Mouse (Mus musculus): ENCODE data around the gene Dusp3. TPM values are rescaled to one million over a fixed set of nuclear protein-coding genes. Genes with fewer than 3 reads are reported as not detected.

The Dusp3 gene
- polyA plus RNA-seq, 1 experiment, result 32.0 TPM

DNA sequence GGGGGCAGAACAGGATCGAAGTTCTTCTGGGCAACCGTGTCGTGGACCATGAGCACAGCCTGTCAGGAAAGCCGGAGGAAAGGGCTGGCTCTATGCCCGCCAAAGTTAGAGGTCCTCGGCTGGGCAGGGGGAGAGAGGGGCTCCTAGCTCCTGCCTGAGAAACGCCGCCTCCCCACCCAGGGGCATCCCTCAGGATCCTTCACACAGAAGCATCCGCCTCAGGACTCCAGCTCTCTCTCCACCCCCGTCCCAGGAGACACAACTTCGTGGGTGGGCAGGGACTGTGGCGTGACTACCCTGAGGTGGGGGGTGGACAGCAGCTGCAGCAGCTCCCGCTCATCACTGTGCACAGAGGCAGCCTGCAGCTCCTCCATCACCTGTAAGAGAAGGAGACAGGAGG, 36.6 kb upstream of the Dusp3 start:
- no peak for TF ChIP-seq USF1 (IDR thresholded peaks at IDR 0.05; ENCODE audit: low read depth)
- TF ChIP-seq MYOD1 (IDR thresholded peaks at IDR 0.05; ENCODE audit: control insufficient read depth, insufficient read length, low read depth), result peak; percentile 15
- H3K79me2 ChIP-seq (ENCODE audit: control insufficient read depth, insufficient read depth), result no peaks in the 10 kb centered on the region
- H3K4me3 ChIP-seq (ENCODE audit: insufficient read depth, poor library complexity, severe bottlenecking), result no peak overlapping the region
- H3ac ChIP-seq (ENCODE audit: control insufficient read depth, insufficient read length, low read depth), result no peak overlapping the region
- H3K27me3 ChIP-seq (ENCODE audit: control insufficient read depth, insufficient read depth, insufficient read length), result peaks cover 26% of the 10 kb centered on the region
- no peaks in the 10 kb centered on the region for H3K36me3 ChIP-seq (ENCODE audit: control insufficient read depth, insufficient read depth)
- no peaks in the 10 kb centered on the region for H3K79me3 ChIP-seq (ENCODE audit: low read depth)

DNA sequence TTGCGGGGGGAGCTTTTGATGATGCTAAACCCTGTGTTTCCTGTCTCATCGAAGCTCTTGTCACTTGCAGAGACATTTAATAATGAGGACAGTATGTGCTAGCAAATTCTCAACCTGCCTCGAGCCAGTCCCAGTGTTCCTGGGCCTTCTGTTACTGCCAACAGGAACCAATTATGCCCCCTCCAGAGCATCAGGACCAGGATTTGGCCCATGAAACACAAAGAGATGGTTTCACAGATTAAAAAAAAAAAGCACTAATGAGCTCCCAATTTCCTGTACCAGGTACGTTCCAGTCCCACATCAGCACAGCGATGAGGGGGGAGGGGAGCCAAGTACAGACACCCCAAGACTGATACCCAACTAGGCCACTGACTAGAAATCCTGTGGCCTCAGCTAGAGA, 34.4 kb upstream of the Dusp3 start:
- peaks cover 35% of the 10 kb centered on the region for H3K27me3 ChIP-seq (ENCODE audit: control insufficient read depth, insufficient read depth, insufficient read length)
- no peak overlapping the region for H3ac ChIP-seq (ENCODE audit: control insufficient read depth, insufficient read length, low read depth)
- TF ChIP-seq FOSL1 (IDR thresholded peaks at IDR 0.05; ENCODE audit: insufficient read depth, low read length, poor library complexity, severe bottlenecking) (no peak), USF1 (IDR thresholded peaks at IDR 0.05; ENCODE audit: low read depth) (no peak), MYOG (IDR thresholded peaks at IDR 0.05; ENCODE audit: control insufficient read depth, extremely low read depth, insufficient read length) (no peak), CEBPB (IDR thresholded peaks at IDR 0.05; ENCODE audit: low read depth) (no peak), CTCF (IDR thresholded peaks at IDR 0.05; ENCODE audit: control insufficient read depth, insufficient read depth, insufficient read length) (no peak), MYOD1 (IDR thresholded peaks at IDR 0.05; ENCODE audit: control insufficient read depth, insufficient read length, low read depth) (no peak), MAX (IDR thresholded peaks at IDR 0.05) (no peak)
- no peaks in the 10 kb centered on the region for H3K79me3 ChIP-seq (ENCODE audit: low read depth)
- no peaks in the 10 kb centered on the region for H3K36me3 ChIP-seq (ENCODE audit: control insufficient read depth, insufficient read depth)
- H3K79me2 ChIP-seq (ENCODE audit: control insufficient read depth, insufficient read depth), result no peaks in the 10 kb centered on the region
- H3K4me3 ChIP-seq (ENCODE audit: insufficient read depth, poor library complexity, severe bottlenecking), result no peak overlapping the region

DNA sequence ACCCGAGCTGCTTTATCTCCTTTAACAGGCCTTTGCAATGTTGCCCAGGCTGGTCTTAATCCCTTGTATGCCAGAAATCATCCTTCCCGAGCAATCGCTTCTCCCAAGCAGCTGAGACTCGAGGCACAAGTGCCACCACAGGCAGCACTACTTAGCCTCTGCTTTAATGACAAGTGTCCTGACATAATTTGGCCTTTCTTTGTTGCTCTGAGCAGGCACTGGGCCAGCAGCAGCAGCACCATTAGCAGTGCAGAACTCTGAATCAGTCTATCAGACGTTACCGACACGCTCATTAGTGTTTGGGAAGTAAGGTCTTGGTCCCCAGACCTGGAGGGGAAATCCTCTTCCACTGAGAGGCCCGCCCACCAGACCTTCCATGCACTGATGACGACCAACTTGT, 32.9 kb upstream of the Dusp3 start:
- Histone ChIP-seq H3K79me2 (ENCODE audit: control insufficient read depth, insufficient read depth) (no peaks in the 10 kb centered on the region), H3K4me3 (ENCODE audit: insufficient read depth, poor library complexity, severe bottlenecking) (no peak overlapping the region), H3K36me3 (ENCODE audit: control insufficient read depth, insufficient read depth) (no peaks in the 10 kb centered on the region), H3ac (ENCODE audit: control insufficient read depth, insufficient read length, low read depth) (no peak overlapping the region), H3K79me3 (ENCODE audit: low read depth) (no peaks in the 10 kb centered on the region), H3K27me3 (ENCODE audit: control insufficient read depth, insufficient read depth, insufficient read length) (peaks cover 40% of the 10 kb centered on the region)
- TF ChIP-seq CEBPB (IDR thresholded peaks at IDR 0.05; ENCODE audit: low read depth), result no peak
- no peak for TF ChIP-seq FOSL1 (IDR thresholded peaks at IDR 0.05; ENCODE audit: insufficient read depth, low read length, poor library complexity, severe bottlenecking)
- TF ChIP-seq USF1 (IDR thresholded peaks at IDR 0.05; ENCODE audit: low read depth), result no peak
- TF ChIP-seq MYOD1 (IDR thresholded peaks at IDR 0.05; ENCODE audit: control insufficient read depth, insufficient read length, low read depth), result no peak
- TF ChIP-seq CTCF (IDR thresholded peaks at IDR 0.05; ENCODE audit: control insufficient read depth, insufficient read depth, insufficient read length), result no peak
- no peak for TF ChIP-seq MAX (IDR thresholded peaks at IDR 0.05)
- no peak for TF ChIP-seq MYOG (IDR thresholded peaks at IDR 0.05; ENCODE audit: control insufficient read depth, extremely low read depth, insufficient read length)

- H3K79me2 ChIP-seq (ENCODE audit: control insufficient read depth, insufficient read depth), result no peaks in the 10 kb centered on the region
- H3K4me3 ChIP-seq (ENCODE audit: insufficient read depth, poor library complexity, severe bottlenecking), result no peak overlapping the region
- no peak for TF ChIP-seq MYOD1 (IDR thresholded peaks at IDR 0.05; ENCODE audit: control insufficient read depth, insufficient read length, low read depth)
- no peak for TF ChIP-seq USF1 (IDR thresholded peaks at IDR 0.05; ENCODE audit: low read depth)
- TF ChIP-seq CTCF (IDR thresholded peaks at IDR 0.05; ENCODE audit: control insufficient read depth, insufficient read depth, insufficient read length), result no peak
- no peak for TF ChIP-seq MYOG (IDR thresholded peaks at IDR 0.05; ENCODE audit: control insufficient read depth, extremely low read depth, insufficient read length)
- TF ChIP-seq CEBPB (IDR thresholded peaks at IDR 0.05; ENCODE audit: low read depth), result no peak
- no peak for TF ChIP-seq MAX (IDR thresholded peaks at IDR 0.05)
- no peak for TF ChIP-seq FOSL1 (IDR thresholded peaks at IDR 0.05; ENCODE audit: insufficient read depth, low read length, poor library complexity, severe bottlenecking)
- no peaks in the 10 kb centered on the region for H3K79me3 ChIP-seq (ENCODE audit: low read depth)
- H3ac ChIP-seq (ENCODE audit: control insufficient read depth, insufficient read length, low read depth), result no peak overlapping the region
- H3K36me3 ChIP-seq (ENCODE audit: control insufficient read depth, insufficient read depth), result no peaks in the 10 kb centered on the region
- peaks cover 53% of the 10 kb centered on the region for H3K27me3 ChIP-seq (ENCODE audit: control insufficient read depth, insufficient read depth, insufficient read length)
Observed at GRCm38 (mm10) chr11:102016136-102016535, 29.3 kb upstream of the Dusp3 start.

GRCm38 (mm10) chr11:102015472-102015871, 28.7 kb upstream of the Dusp3 start:
- TF ChIP-seq USF1 (IDR thresholded peaks at IDR 0.05; ENCODE audit: low read depth), result no peak
- TF ChIP-seq CTCF (IDR thresholded peaks at IDR 0.05; ENCODE audit: control insufficient read depth, insufficient read depth, insufficient read length), result no peak
- TF ChIP-seq CEBPB (IDR thresholded peaks at IDR 0.05; ENCODE audit: low read depth), result no peak
- no peak for TF ChIP-seq FOSL1 (IDR thresholded peaks at IDR 0.05; ENCODE audit: insufficient read depth, low read length, poor library complexity, severe bottlenecking)
- no peak for TF ChIP-seq MYOG (IDR thresholded peaks at IDR 0.05; ENCODE audit: control insufficient read depth, extremely low read depth, insufficient read length)
- no peak for TF ChIP-seq MYOD1 (IDR thresholded peaks at IDR 0.05; ENCODE audit: control insufficient read depth, insufficient read length, low read depth)
- TF ChIP-seq MAX (IDR thresholded peaks at IDR 0.05), result no peak
- no peak overlapping the region for H3K4me3 ChIP-seq (ENCODE audit: insufficient read depth, poor library complexity, severe bottlenecking)
- no peaks in the 10 kb centered on the region for H3K79me3 ChIP-seq (ENCODE audit: low read depth)
- no peaks in the 10 kb centered on the region for H3K79me2 ChIP-seq (ENCODE audit: control insufficient read depth, insufficient read depth)
- peaks cover 51% of the 10 kb centered on the region for H3K27me3 ChIP-seq (ENCODE audit: control insufficient read depth, insufficient read depth, insufficient read length)
- H3ac ChIP-seq (ENCODE audit: control insufficient read depth, insufficient read length, low read depth), result no peak overlapping the region
- H3K36me3 ChIP-seq (ENCODE audit: control insufficient read depth, insufficient read depth), result no peaks in the 10 kb centered on the region

DNA sequence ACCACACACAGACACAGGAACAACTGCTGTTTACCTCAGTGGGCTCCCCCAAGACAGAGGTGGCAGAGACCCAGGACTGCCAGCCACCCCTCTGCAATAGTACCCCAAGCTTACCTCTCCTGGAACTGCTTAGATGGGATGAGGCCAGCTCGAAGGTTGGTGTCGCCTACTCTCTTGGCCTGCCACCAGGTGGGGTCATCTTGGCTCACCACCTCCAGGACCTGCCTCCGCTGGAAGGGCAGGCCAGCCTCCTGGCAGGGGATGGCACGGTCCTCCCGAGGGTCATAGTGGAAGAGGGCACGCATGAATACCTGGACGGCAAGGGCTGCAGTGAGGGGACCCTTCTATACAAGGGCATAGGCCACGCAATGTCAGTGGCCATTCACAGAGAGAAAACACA, 26.4 kb upstream of the Dusp3 start:
- peaks cover 40% of the 10 kb centered on the region for H3K27me3 ChIP-seq (ENCODE audit: control insufficient read depth, insufficient read depth, insufficient read length)
- TF ChIP-seq MYOG (IDR thresholded peaks at IDR 0.05; ENCODE audit: control insufficient read depth, extremely low read depth, insufficient read length) (no peak), FOSL1 (IDR thresholded peaks at IDR 0.05; ENCODE audit: insufficient read depth, low read length, poor library complexity, severe bottlenecking) (no peak), MAX (IDR thresholded peaks at IDR 0.05) (no peak), MYOD1 (IDR thresholded peaks at IDR 0.05; ENCODE audit: control insufficient read depth, insufficient read length, low read depth) (no peak), CEBPB (IDR thresholded peaks at IDR 0.05; ENCODE audit: low read depth) (no peak), USF1 (IDR thresholded peaks at IDR 0.05; ENCODE audit: low read depth) (no peak), CTCF (IDR thresholded peaks at IDR 0.05; ENCODE audit: control insufficient read depth, insufficient read depth, insufficient read length) (no peak)
- H3K79me2 ChIP-seq (ENCODE audit: control insufficient read depth, insufficient read depth), result no peaks in the 10 kb centered on the region
- H3ac ChIP-seq (ENCODE audit: control insufficient read depth, insufficient read length, low read depth), result no peak overlapping the region
- H3K4me3 ChIP-seq (ENCODE audit: insufficient read depth, poor library complexity, severe bottlenecking), result no peak overlapping the region
- H3K36me3 ChIP-seq (ENCODE audit: control insufficient read depth, insufficient read depth), result no peaks in the 10 kb centered on the region
- H3K79me3 ChIP-seq (ENCODE audit: low read depth), result no peaks in the 10 kb centered on the region
